Mouse (Mus musculus): Measurements from ENCODE around the gene Derl2.

GRCm38 (mm10) chr11:70964222-70964907, 55.3 kb downstream of the Derl2 start:
- TF ChIP-seq CTCF (IDR thresholded peaks at IDR 0.05; ENCODE audit: borderline replicate concordance, extremely low read depth, insufficient read depth, insufficient read length) (no peak), POLR2A (IDR thresholded peaks at IDR 0.05; ENCODE audit: borderline replicate concordance, extremely low read depth, insufficient read depth, insufficient read length, poor library complexity, severe bottlenecking) (no peak)

Measured in brain, embryonic 14.5 days (tissue).